7 mouse cellular contexts compared by ENCODE assay signal in the genomic region with DNA sequence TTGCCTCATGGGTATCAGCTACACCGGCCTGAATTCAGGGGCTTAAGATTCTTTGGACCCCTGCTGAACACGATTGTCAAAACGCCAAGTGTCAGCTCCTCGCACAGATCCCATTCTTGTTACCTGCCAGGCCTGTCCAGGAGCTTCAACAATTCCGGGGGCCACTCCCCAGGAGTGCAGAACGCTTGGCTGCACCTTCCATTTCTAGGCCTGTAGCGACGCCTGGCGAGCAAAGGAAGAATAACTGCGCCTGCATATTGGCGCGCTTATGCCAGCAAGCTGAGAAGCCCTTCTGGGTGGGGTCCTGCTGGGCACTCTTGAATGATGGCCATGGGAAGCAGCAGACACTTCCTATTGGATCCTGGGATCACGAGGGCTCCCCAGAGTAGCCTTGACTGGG. TPM values are rescaled to one million over a fixed set of nuclear protein-coding genes. Genes with fewer than 3 reads are reported as not detected.
DNase-seq lines count a peak whose midpoint lies in the region; ATAC-seq and TF ChIP-seq lines count a peak whose summit lies in the region.

No protein-coding gene starts in this region.

- TF ChIP-seq CTCF in heart, adult 2 months (IDR thresholded peaks at IDR 0.05), result peak; percentile 91

- no peaks in the 10 kb centered on the region for H3K9me3 ChIP-seq in embryonic facial prominence, embryonic 10.5 days
- no peaks in the 10 kb centered on the region for H3K9me3 ChIP-seq in limb, embryonic 10.5 days (replicated peaks)
- no peaks in the 10 kb centered on the region for H3K9me3 ChIP-seq in midbrain, embryonic 12.5 days

- peaks cover 54% of the 10 kb centered on the region for H3K4me1 ChIP-seq in embryonic facial prominence, embryonic 10.5 days
- peaks cover 5% of the 10 kb centered on the region; the same call in 1 of the 2 replicates for H3K4me1 ChIP-seq in heart, adult 2 months (ENCODE audit: control insufficient read depth, insufficient read depth, low read length)
- peaks cover 50% of the 10 kb centered on the region for H3K4me1 ChIP-seq in limb, embryonic 10.5 days
- peaks cover 11% of the 10 kb centered on the region for H3K4me1 ChIP-seq in midbrain, embryonic 12.5 days

- no peaks in the 10 kb centered on the region for H3K79me2 ChIP-seq in heart, adult 2 months (replicated peaks; ENCODE audit: control insufficient read depth, insufficient read depth, low read length)

- TF ChIP-seq POLR2A in heart, adult 2 months (IDR thresholded peaks at IDR 0.05; ENCODE audit: insufficient read depth, low read depth, low read length), result no peak

- peaks cover 33% of the 10 kb centered on the region for H3K27me3 ChIP-seq in embryonic facial prominence, embryonic 10.5 days (replicated peaks; ENCODE audit: low read depth, poor library complexity, severe bottlenecking)
- H3K27me3 ChIP-seq in heart, adult 2 months (ENCODE audit: control insufficient read depth, insufficient read depth, low read length), result no peaks in the 10 kb centered on the region
- peaks cover 26% of the 10 kb centered on the region for H3K27me3 ChIP-seq in limb, embryonic 10.5 days (ENCODE audit: low read depth, poor library complexity, severe bottlenecking)
- peaks cover 63% of the 10 kb centered on the region for H3K27me3 ChIP-seq in midbrain, embryonic 12.5 days

- H3K27ac ChIP-seq in embryonic facial prominence, embryonic 10.5 days (replicated peaks), result no peak overlapping the region
- H3K27ac ChIP-seq in heart, adult 2 months, result no peak overlapping the region
- no peak overlapping the region for H3K27ac ChIP-seq in limb, embryonic 10.5 days
- no peak overlapping the region for H3K27ac ChIP-seq in midbrain, embryonic 12.5 days (replicated peaks)

- ATAC-seq in midbrain, embryonic 12.5 days (ENCODE audit: low FRiP score, low read depth), result peak; percentile 42; the same call in 1 of the 2 replicates

- TF ChIP-seq EP300 in heart, adult 2 months (IDR thresholded peaks at IDR 0.05; ENCODE audit: insufficient read depth, low read depth, low read length), result peak; percentile 92

- no peak overlapping the region for H3K9ac ChIP-seq in heart, adult 2 months (ENCODE audit: low read depth, low read length)
- no peak overlapping the region for H3K9ac ChIP-seq in midbrain, embryonic 12.5 days (replicated peaks)

- DNase-seq in adrenal gland, postnatal 14 days, result peak; percentile 82
- peak; percentile 83 for DNase-seq in embryonic facial prominence, embryonic 10.5 days (ENCODE audit: low spot score)
- DNase-seq in heart, adult 2 months, result peak; percentile 75 to 84
- DNase-seq in kidney, adult 18-20 months, result peak; percentile 83
- peak; percentile 84 for DNase-seq in limb, embryonic 10.5 days (ENCODE audit: low spot score)
- DNase-seq in spleen, adult 12 weeks (ENCODE audit: low spot score), result peak; percentile 46

- peak overlapping the region; percentile 42 for H3K4me3 ChIP-seq in embryonic facial prominence, embryonic 10.5 days
- 0 out of 2 replicates have a peak overlapping the region, but pooled peaks have one; percentile 7 for H3K4me3 ChIP-seq in heart, adult 2 months
- peak overlapping the region; percentile 28; the same call in 1 of the 2 replicates for H3K4me3 ChIP-seq in limb, embryonic 10.5 days
- H3K4me3 ChIP-seq in midbrain, embryonic 12.5 days, result peak overlapping the region; percentile 15; the same call in 1 of the 2 replicates

- intact Hi-C loops in heart, adult 2 months (cut with DNase I), result loop anchor here (1.0 to 10.0 kb wide), 5 partner anchors 123 to 477 kb away; a partner anchor contains a TSS

- no peaks in the 10 kb centered on the region for H3K36me3 ChIP-seq in embryonic facial prominence, embryonic 10.5 days (replicated peaks)
- H3K36me3 ChIP-seq in heart, adult 2 months (ENCODE audit: control insufficient read depth, insufficient read depth, low read length), result no peaks in the 10 kb centered on the region
- H3K36me3 ChIP-seq in limb, embryonic 10.5 days, result no peaks in the 10 kb centered on the region
- H3K36me3 ChIP-seq in midbrain, embryonic 12.5 days, result no peaks in the 10 kb centered on the region

- peak overlapping the region; percentile 33 for H3K4me2 ChIP-seq in midbrain, embryonic 12.5 days (replicated peaks)

- WGBS in embryonic facial prominence, embryonic 10.5 days, result 1% methylated on average over 13 of the region's 13 CpGs
- 2% methylated on average over 13 of the region's 13 CpGs for WGBS in heart, adult 2 months
- 1% methylated on average over 13 of the region's 13 CpGs for WGBS in limb, embryonic 10.5 days
- under 1% methylated on average over 13 of the region's 13 CpGs for WGBS in midbrain, embryonic 12.5 days

RNA-seq across cellular contexts. Expression of a gene that starts 7.2 kb away (rescaled TPM):
- 2.6 and 3.8 TPM in 2 replicates for total RNA-seq in adrenal gland, postnatal 14 days (2021)
- 0.50 and 0.54 TPM in 2 replicates for polyA plus RNA-seq in embryonic facial prominence, embryonic 10.5 days (2016; fragmentation: Nextera tagmentation; extraction: Ambion mirVana)
- under 1 TPM; 0.55 to 0.73 TPM for total RNA-seq in heart, adult 2 months (2021)
- 0.57 and 0.76 TPM in 2 replicates for polyA plus RNA-seq in heart, adult 2 months (2012; rRNA removed)
- 0.38 and 0.66 TPM in 2 replicates for polyA plus RNA-seq in limb, embryonic 10.5 days (2016; fragmentation: Nextera tagmentation; extraction: Ambion mirVana)
- 0.68 and 0.77 TPM in 2 replicates for polyA plus RNA-seq in midbrain, embryonic 12.5 days (2016; fragmentation: Nextera tagmentation; extraction: Ambion mirVana)
